In genomic region chr7:101933300-101933699, GRCm38 (mm10) we compare ENCODE assay signal across 8 mouse cellular contexts. TPM values are rescaled to one million over a fixed set of nuclear protein-coding genes. Genes with fewer than 3 reads are reported as not detected.
DNase-seq lines count a peak whose midpoint lies in the region; ATAC-seq and TF ChIP-seq lines count a peak whose summit lies in the region.

No protein-coding gene starts in this region.

- H3K4me1 ChIP-seq in heart, embryonic 16.5 days (ENCODE audit: control insufficient read depth, insufficient read depth, low read length), result peaks cover 21% of the 10 kb centered on the region
- peaks cover 59% of the 10 kb centered on the region for H3K4me1 ChIP-seq in liver, embryonic 13.5 days (replicated peaks)
- peaks cover 7% of the 10 kb centered on the region; the same call in 1 of the 2 replicates for H3K4me1 ChIP-seq in olfactory bulb, adult 2 months (ENCODE audit: control insufficient read depth, insufficient read depth, low read length)

- H3K4me2 ChIP-seq in heart, embryonic 16.5 days (ENCODE audit: low read depth, low read length), result peak overlapping the region; percentile 79
- peak overlapping the region; percentile 87 for H3K4me2 ChIP-seq in liver, embryonic 13.5 days

- no peaks in the 10 kb centered on the region for H3K36me3 ChIP-seq in heart, embryonic 16.5 days (ENCODE audit: control insufficient read depth, insufficient read depth)
- H3K36me3 ChIP-seq in liver, embryonic 13.5 days, result peaks cover 14% of the 10 kb centered on the region; the same call in 1 of the 2 replicates

- WGBS in heart, embryonic 16.5 days, result 4% methylated on average over 15 of the region's 15 CpGs
- 2% methylated on average over 15 of the region's 15 CpGs for WGBS in liver, embryonic 13.5 days (ENCODE audit: insufficient replicate concordance)
- 3% methylated on average over 15 of the region's 15 CpGs for WGBS in olfactory bulb, adult 2 months

- no peak for DNase-seq in frontal cortex, postnatal 25 days (ENCODE audit: low spot score in 2 of 2)
- DNase-seq in thymus, postnatal 4 days, result peak; percentile 43
- DNase-seq in thymus, adult 18-20 months, result no peak
- DNase-seq in liver, embryonic 13.5 days, result peak; percentile 28
- DNase-seq in gastrocnemius, adult 18-20 months (ENCODE audit: low spot score), result no peak

- no peaks in the 10 kb centered on the region for H3K9me3 ChIP-seq in heart, embryonic 16.5 days (replicated peaks; ENCODE audit: control insufficient read depth, low read length)
- H3K9me3 ChIP-seq in liver, embryonic 13.5 days (replicated peaks), result no peaks in the 10 kb centered on the region

- no peak for TF ChIP-seq CTCF in olfactory bulb, adult 2 months (IDR thresholded peaks at IDR 0.05; ENCODE audit: insufficient read depth, low read depth, low read length)

- peak overlapping the region; percentile 78 for H3K9ac ChIP-seq in heart, embryonic 16.5 days (ENCODE audit: low read length)
- peak overlapping the region; percentile 80 for H3K9ac ChIP-seq in liver, embryonic 13.5 days

- H3K27me3 ChIP-seq in heart, embryonic 16.5 days (ENCODE audit: control insufficient read depth, insufficient read depth, low read length), result no peaks in the 10 kb centered on the region
- no peaks in the 10 kb centered on the region for H3K27me3 ChIP-seq in liver, embryonic 13.5 days

- no peak for TF ChIP-seq POLR2A in olfactory bulb, adult 2 months (IDR thresholded peaks at IDR 0.05; ENCODE audit: insufficient read depth, low read depth, low read length)

- peak; percentile 12 for ATAC-seq in frontal cortex, adult (ENCODE audit: low TSS enrichment)
- ATAC-seq in heart, embryonic 16.5 days (replicated peaks; ENCODE audit: extremely low read depth, insufficient read depth, low FRiP score), result peak; percentile 33; the same call in 1 of the 2 replicates
- peak; percentile 30; the same call in 1 of the 2 replicates for ATAC-seq in liver, embryonic 13.5 days (ENCODE audit: low read depth)

- H3K4me3 ChIP-seq in heart, embryonic 16.5 days (ENCODE audit: low read length), result peak overlapping the region; percentile 82
- peak overlapping the region; percentile 89 for H3K4me3 ChIP-seq in liver, embryonic 13.5 days (replicated peaks)
- peak overlapping the region; percentile 84 for H3K4me3 ChIP-seq in olfactory bulb, adult 2 months (ENCODE audit: insufficient read depth, low read depth, low read length)

- H3K27ac ChIP-seq in heart, embryonic 16.5 days (ENCODE audit: low read length), result peak overlapping the region; percentile 70
- H3K27ac ChIP-seq in liver, embryonic 13.5 days, result peak overlapping the region; percentile 94
- H3K27ac ChIP-seq in olfactory bulb, adult 2 months (ENCODE audit: insufficient read depth, low read depth, low read length), result no peak overlapping the region

RNA-seq across cellular contexts. Expression of gene Lrrc51, which starts 0.4 kb away (rescaled TPM):
- 5.9 and 7.0 TPM in 2 replicates for polyA plus RNA-seq in heart, embryonic 16.5 days (2015; fragmentation: Nextera tagmentation; extraction: Ambion mirVana)
- polyA plus RNA-seq in liver, embryonic 13.5 days (2015; fragmentation: Nextera tagmentation; extraction: Ambion mirVana), result 2.1 TPM in 2 replicates
- not detected in 2 replicates for polyA plus RNA-seq in olfactory bulb, adult 2 months (2012; ENCODE audit: insufficient read depth, insufficient read length, low replicate concordance, missing spikeins)
- 1 to 10 TPM; 4.0 to 4.3 TPM for total RNA-seq in gastrocnemius, adult 18-20 months (2021)

RNA-seq across cellular contexts. Expression of gene Numa1, which starts 0.6 kb away (rescaled TPM):
- 41.0 and 46.5 TPM in 2 replicates for polyA plus RNA-seq in heart, embryonic 16.5 days (2015; fragmentation: Nextera tagmentation; extraction: Ambion mirVana)
- polyA plus RNA-seq in liver, embryonic 13.5 days (2015; fragmentation: Nextera tagmentation; extraction: Ambion mirVana), result 24.5 and 30.7 TPM in 2 replicates
- polyA plus RNA-seq in olfactory bulb, adult 2 months (2012; ENCODE audit: insufficient read depth, insufficient read length, low replicate concordance, missing spikeins), result 257 TPM in 1 of 2 replicates, not detected in the other
- total RNA-seq in gastrocnemius, adult 18-20 months (2021), result 10 to 100 TPM; 53.5 to 57.4 TPM

RNA-seq across cellular contexts. Expression of gene Tomt, which starts 27.1 kb away (rescaled TPM):
- polyA plus RNA-seq in heart, embryonic 16.5 days (2015; fragmentation: Nextera tagmentation; extraction: Ambion mirVana), result 0.14 TPM in 1 of 2 replicates, not detected in the other
- polyA plus RNA-seq in liver, embryonic 13.5 days (2015; fragmentation: Nextera tagmentation; extraction: Ambion mirVana), result 0.15 and 0.21 TPM in 2 replicates
- polyA plus RNA-seq in olfactory bulb, adult 2 months (2012; ENCODE audit: insufficient read depth, insufficient read length, low replicate concordance, missing spikeins), result not detected in 2 replicates
- total RNA-seq in gastrocnemius, adult 18-20 months (2021), result not detected

RNA-seq across cellular contexts. Expression of gene Lamtor1, which starts 27.6 kb away (rescaled TPM):
- 147 and 151 TPM in 2 replicates for polyA plus RNA-seq in heart, embryonic 16.5 days (2015; fragmentation: Nextera tagmentation; extraction: Ambion mirVana)
- 75.2 and 76.5 TPM in 2 replicates for polyA plus RNA-seq in liver, embryonic 13.5 days (2015; fragmentation: Nextera tagmentation; extraction: Ambion mirVana)
- polyA plus RNA-seq in olfactory bulb, adult 2 months (2012; ENCODE audit: insufficient read depth, insufficient read length, low replicate concordance, missing spikeins), result not detected in 2 replicates
- 100 to 1,000 TPM; 104 to 108 TPM for total RNA-seq in gastrocnemius, adult 18-20 months (2021)

Comparison
In these comparisons a context has a peak if more than half of its experiments do, and no peak if none do; other contexts are left out.
1. DNase-seq: peak in thymus, postnatal 4 days (single experiment) and liver, embryonic 13.5 days (single experiment); none in frontal cortex, postnatal 25 days (0 of 2), thymus, adult 18-20 months (0 of 2) and gastrocnemius, adult 18-20 months (single experiment).
2. Peak in every context shown above with its lines, with median percentiles within 50 percentile points of each other: ATAC-seq and H3K4me3 ChIP-seq.